Mouse (Mus musculus) neural tube, embryonic 12.5 days (tissue): ENCODE results near the gene Ldb3. TPM values are rescaled to one million over a fixed set of nuclear protein-coding genes. Genes with fewer than 3 reads are reported as not detected.
A peak's percentile ranks its signal among the peaks of the same experiment; 100 is the strongest.

Experiments used
- ATAC-seq: fragments of 200-750 bp; cut with Nextera tagmentation; 2 replicates; pipeline ENCODE4 v1.8.0; 2017; ENCODE audit warnings: low read depth, mild to moderate bottlenecking, moderate TSS enrichment, moderate library complexity; ENCODE audit not compliant: low FRiP score
- H3K27ac ChIP-seq: fragments of 300-500 bp; sonication (generic); 2 replicates; pipeline ENCODE4 v1.5.1; 2016
- H3K27me3 ChIP-seq: fragments of 300-500 bp; sonication (generic); replicated peaks from 2 replicates; pipeline ENCODE4 v1.6.1; 2016; ENCODE audit warnings: mild to moderate bottlenecking
- H3K36me3 ChIP-seq: fragments of 300-500 bp; sonication (generic); 2 replicates; pipeline ENCODE4 v1.6.1; 2016; ENCODE audit warnings: mild to moderate bottlenecking
- H3K4me1 ChIP-seq: fragments of 300-500 bp; sonication (generic); 2 replicates; pipeline ENCODE4 v1.6.1; 2016
- H3K4me2 ChIP-seq: fragments of 300-500 bp; sonication (generic); replicated peaks from 2 replicates; pipeline ENCODE4 v1.6.1; 2016; ENCODE audit warnings: mild to moderate bottlenecking
- H3K4me3 ChIP-seq: fragments of 300-500 bp; sonication (generic); 2 replicates; pipeline ENCODE4 v1.5.1; 2016
- H3K9ac ChIP-seq: fragments of 300-500 bp; sonication (generic); 2 replicates; pipeline ENCODE4 v1.6.1; 2016; ENCODE audit warnings: mild to moderate bottlenecking
- H3K9me3 ChIP-seq: fragments of 300-500 bp; sonication (generic); 2 replicates; pipeline ENCODE4 v1.6.1; 2016; ENCODE audit warnings: mild to moderate bottlenecking
- WGBS: fragments of 180-500 bp; shearing (Covaris S2); methylation state at CpG from one replicate; pipeline ENCODE4 v1.1.7; 2016; 5-methylcytosine and 5-hydroxymethylcytosine counted together
- polyA plus RNA-seq: library from polyadenylated mRNA; unstranded; fragments of >200 nt; fragmentation: Nextera tagmentation; extraction: Ambion mirVana; gene quantifications from 2 replicates; pipeline ENCODE4 v1.2.1, GENCODE M21; 2016

Gene Ldb3
- polyA plus RNA-seq, 1 experiment from 2014 or later, result 1.2 TPM

DNA sequence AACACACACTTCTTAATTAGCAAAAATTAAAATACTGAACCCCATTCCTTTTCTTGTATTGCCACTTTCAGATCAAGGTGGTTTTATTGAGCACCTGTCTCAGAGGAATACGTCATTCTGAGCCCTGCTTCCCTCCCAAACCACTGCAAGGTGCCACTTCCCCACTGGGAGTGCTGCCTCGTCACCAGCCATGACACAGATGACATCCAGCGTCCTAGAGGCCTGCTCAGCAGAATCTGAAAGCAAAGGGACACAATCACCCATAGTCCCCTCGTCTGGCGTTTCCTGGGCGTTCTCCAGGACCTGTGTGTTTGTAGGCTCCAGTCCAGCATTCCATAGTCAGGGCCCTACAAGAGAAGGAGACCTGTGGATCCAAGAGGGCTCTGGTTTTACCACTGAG, 74.4 kb downstream of the Ldb3 start:
- Histone ChIP-seq H3K9me3 (no peaks in the 10 kb centered on the region), H3K27ac (no peak overlapping the region), H3K27me3 (no peaks in the 10 kb centered on the region), H3K9ac (no peak overlapping the region), H3K4me2 (no peak overlapping the region), H3K4me3 (no peak overlapping the region), H3K36me3 (no peaks in the 10 kb centered on the region), H3K4me1 (0 out of 2 replicates have a peak, but pooled peaks cover under 1% of the 10 kb centered on the region)
- WGBS, result 51% methylated on average over 6 of the region's 6 CpGs
- ATAC-seq, result no peak

DNA sequence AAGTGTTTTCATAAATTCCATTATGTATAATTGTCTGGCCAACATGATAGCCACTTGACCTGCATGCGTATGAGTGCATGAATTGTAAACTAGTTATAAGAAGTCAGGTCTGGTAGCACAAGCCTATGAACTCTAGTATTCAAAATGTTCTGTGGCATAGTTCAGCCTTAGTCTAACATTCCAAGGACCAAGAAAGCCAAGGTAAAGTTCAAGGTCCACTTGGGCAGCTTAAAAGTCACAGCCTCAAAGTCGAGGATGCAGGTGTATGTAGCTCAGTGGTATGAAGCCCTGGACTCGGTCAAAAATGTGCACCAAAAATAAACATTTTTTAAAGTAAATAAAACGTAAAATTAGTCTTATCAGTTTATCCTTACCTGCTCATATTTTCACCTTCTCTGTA, 75.9 kb downstream of the Ldb3 start:
- no peak overlapping the region for H3K4me3 ChIP-seq
- H3K4me1 ChIP-seq, result peaks cover 14% of the 10 kb centered on the region; the same call in 1 of the 2 replicates
- H3K4me2 ChIP-seq, result no peak overlapping the region
- H3K9ac ChIP-seq, result no peak overlapping the region
- WGBS, result 88% methylated on average over 4 of the region's 4 CpGs
- no peak for ATAC-seq
- no peaks in the 10 kb centered on the region for H3K36me3 ChIP-seq
- no peaks in the 10 kb centered on the region for H3K9me3 ChIP-seq
- no peaks in the 10 kb centered on the region for H3K27me3 ChIP-seq
- no peak overlapping the region for H3K27ac ChIP-seq

DNA sequence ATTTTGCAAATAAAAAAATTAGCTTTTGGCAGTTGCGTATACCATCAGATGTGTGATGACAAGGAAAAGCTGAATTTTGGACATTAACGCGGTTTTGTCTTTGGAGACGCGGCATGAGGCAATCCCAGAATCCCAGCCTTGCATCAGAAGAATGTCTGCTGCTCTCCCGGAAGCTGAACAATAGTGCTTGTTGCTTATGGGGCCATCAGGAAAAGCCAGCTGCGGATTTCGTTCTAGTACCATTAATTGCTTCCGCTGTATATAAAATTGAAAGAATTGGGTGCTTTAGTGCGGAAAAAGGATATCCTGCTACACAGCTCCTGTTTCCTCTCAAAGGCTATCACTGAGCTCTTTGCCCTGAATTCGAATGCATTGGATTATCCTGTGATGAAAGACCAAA, 76.6 kb downstream of the Ldb3 start:
- Histone ChIP-seq H3K4me2 (no peak overlapping the region), H3K27me3 (no peaks in the 10 kb centered on the region), H3K9ac (no peak overlapping the region), H3K9me3 (no peaks in the 10 kb centered on the region), H3K36me3 (no peaks in the 10 kb centered on the region), H3K27ac (no peak overlapping the region), H3K4me1 (peaks cover 14% of the 10 kb centered on the region; the same call in 1 of the 2 replicates), H3K4me3 (no peak overlapping the region)
- whole genome bisulfite sequencing, result 76% methylated on average over 11 of the region's 11 CpGs
- no peak for ATAC-seq

DNA sequence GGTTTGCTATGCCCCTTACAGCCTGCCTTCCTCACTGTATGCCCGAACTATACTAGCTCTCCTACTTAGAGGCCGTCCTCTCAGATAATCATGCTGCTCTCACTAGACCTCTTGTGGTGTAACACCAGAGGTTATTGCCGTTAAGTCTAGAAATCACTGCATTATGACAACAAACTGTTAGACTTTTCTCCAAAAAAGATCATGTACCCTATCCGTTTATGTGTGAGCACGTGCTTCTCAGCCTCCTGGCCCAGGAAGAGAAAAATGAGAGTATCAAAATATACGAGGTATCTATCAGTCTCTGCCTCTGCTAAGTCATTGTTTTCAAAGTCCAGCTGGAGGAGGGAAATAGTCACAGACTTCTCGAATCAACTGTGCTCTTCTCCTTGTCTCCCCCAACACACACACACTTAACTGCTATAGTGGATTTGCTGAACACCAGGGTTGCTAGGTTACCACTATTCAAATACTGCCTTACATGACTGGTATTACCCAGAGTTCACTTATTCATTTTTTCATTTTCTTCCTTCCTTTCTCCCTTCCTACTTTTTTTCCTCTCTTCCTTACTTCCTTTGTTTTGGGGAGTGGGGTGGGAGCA, 79.5 kb downstream of the Ldb3 start:
- Histone ChIP-seq H3K27me3 (no peaks in the 10 kb centered on the region), H3K4me3 (no peak overlapping the region), H3K9ac (no peak overlapping the region), H3K27ac (no peak overlapping the region), H3K4me2 (no peak overlapping the region), H3K4me1 (peaks cover 15% of the 10 kb centered on the region; the same call in 1 of the 2 replicates), H3K36me3 (no peaks in the 10 kb centered on the region), H3K9me3 (no peaks in the 10 kb centered on the region)
- no peak for ATAC-seq
- 55% methylated on average over 7 of the region's 7 CpGs for WGBS

DNA sequence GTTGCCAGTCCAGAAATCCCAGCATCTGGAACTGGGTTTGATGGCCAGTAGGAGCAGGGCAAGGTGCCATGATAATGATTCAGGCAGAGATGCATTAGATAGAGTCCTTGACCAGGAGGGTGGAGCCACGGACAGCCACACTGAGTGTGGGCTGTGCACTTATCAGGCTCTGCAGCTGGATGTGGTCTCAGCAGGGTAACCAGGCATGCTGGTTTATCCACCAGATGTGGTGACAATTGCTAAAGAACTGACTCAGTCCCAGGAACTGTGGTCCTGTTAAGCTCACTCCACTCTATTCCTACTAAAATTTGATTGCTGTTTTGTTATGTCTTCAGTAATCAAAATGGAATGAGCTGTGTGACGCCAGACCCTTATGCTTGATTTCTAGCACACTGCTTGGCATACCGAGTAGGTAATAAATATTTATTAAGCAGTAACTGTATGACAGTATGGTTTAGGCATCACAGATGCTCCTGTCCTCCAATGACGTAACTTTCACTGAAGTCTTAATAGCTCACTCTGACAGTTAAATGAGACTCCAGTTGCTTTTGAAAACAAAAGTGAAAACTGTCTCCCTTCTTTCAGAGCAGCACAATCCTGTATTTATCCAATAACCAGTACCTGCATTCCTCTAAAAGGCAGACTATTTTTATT, 80.2 kb downstream of the Ldb3 start:
- H3K9ac ChIP-seq, result no peak overlapping the region
- H3K27ac ChIP-seq, result no peak overlapping the region
- 35% methylated on average over 4 of the region's 4 CpGs for WGBS
- peaks cover 18% of the 10 kb centered on the region; the same call in 1 of the 2 replicates for H3K4me1 ChIP-seq
- H3K4me3 ChIP-seq, result no peak overlapping the region
- ATAC-seq, result no peak
- no peaks in the 10 kb centered on the region for H3K27me3 ChIP-seq
- no peaks in the 10 kb centered on the region for H3K9me3 ChIP-seq
- no peaks in the 10 kb centered on the region for H3K36me3 ChIP-seq
- H3K4me2 ChIP-seq, result no peak overlapping the region

DNA sequence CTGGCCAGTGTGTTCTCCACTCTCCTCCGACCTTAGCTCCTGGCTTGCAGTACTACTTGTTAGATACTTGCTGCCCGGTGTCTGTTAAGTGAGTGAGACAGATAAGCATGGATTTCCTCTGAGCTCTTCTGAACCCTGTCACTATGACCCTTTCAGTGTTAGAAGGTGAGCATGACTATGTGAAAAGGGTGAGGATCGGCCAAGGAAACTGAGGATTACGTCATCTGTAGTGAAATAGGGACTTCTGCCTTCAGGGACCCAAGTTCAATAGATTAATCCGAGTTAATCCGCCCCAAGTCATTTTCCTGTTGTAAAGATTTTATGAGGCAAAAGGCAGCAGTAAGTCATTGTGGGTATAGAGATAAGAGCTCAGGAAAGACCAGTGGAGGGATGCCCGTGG, 83.2 kb downstream of the Ldb3 start:
- Histone ChIP-seq H3K4me3 (no peak overlapping the region), H3K4me2 (no peak overlapping the region), H3K27me3 (no peaks in the 10 kb centered on the region), H3K4me1 (peaks cover 23% of the 10 kb centered on the region), H3K9ac (no peak overlapping the region), H3K9me3 (no peaks in the 10 kb centered on the region), H3K36me3 (no peaks in the 10 kb centered on the region), H3K27ac (no peak overlapping the region)
- no peak for ATAC-seq
- 79% methylated on average over 7 of the region's 7 CpGs for WGBS

DNA sequence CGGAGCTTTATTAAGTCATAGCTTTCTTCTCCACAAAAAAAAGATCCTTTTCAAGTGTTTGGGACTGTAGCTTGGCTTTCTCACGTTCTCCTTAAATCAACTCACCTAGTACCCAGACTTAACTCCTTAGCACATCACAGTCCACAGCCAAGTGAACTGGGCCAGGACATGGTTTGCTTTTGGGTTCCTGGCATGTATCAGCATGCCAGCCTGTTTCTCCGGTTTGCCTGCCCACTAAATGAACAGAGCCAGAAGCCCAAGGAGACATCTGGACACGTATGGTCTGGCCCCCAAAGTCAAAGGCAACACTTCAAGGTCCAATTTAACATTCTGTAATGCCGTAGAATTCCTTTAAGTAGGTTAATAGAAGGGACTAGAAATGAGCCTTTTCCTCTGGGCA, 84.1 kb downstream of the Ldb3 start:
- Histone ChIP-seq H3K9ac (no peak overlapping the region), H3K27me3 (no peaks in the 10 kb centered on the region), H3K9me3 (no peaks in the 10 kb centered on the region), H3K4me1 (peaks cover 32% of the 10 kb centered on the region), H3K4me2 (no peak overlapping the region), H3K4me3 (no peak overlapping the region), H3K27ac (no peak overlapping the region), H3K36me3 (no peaks in the 10 kb centered on the region)
- WGBS, result 88% methylated on average over 5 of the region's 5 CpGs
- ATAC-seq, result no peak

DNA sequence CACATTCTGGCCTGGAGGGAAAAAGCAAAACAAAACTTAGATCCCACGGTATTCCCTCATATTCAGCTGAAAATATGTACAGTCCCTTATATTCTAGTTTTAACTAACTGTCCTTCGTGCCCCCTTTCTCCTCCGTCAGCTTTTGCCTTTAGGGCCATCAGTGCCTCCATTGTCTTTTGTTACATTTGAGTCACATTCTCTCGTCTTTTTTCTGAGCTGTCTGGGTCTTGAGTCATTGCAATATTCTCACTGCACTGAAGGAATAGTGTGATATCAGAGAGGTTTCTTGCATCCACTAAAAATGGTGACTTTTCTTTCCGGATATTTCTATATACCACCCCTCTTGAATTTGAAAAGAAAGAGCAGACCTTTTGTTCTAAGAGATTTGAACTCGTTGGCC, 84.7 kb downstream of the Ldb3 start:
- 39% methylated on average over 6 of the region's 6 CpGs for WGBS

DNA sequence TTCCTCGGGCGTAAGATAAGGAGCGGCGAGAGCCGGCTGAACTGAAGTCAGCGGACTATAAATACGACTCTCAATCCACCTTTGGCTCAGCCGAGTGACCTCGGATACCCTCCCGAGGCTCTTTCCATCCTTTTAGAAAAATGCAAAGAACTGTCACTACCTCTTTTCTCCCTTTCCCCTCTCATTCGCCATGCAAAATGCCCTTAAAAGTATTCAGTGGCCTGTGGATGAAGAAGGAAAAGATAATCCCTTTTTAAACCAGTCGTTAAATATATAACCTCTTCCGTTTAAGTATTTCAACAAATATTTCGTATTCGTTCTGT, 85.2 kb downstream of the Ldb3 start, which contains the start of gene Bmpr1a:
TSS of gene Bmpr1a (minus strand) at position 17 of the 323 bp plus-strand sequence.
- peak within 1 kb of the TSS; percentile 65 for H3K4me2 ChIP-seq
- H3K9ac ChIP-seq, result peak within 1 kb of the TSS; percentile 96
- no peak for ATAC-seq
- peaks cover 29% of the 10 kb centered on the region for H3K4me1 ChIP-seq
- H3K9me3 ChIP-seq, result no peaks in the 10 kb centered on the region
- H3K4me3 ChIP-seq, result peak within 1 kb of the TSS; percentile 84
- H3K27ac ChIP-seq, result peak within 1 kb of the TSS; percentile 87
- WGBS, result 9% methylated on average over 15 of the region's 15 CpGs
- no peaks in the 10 kb centered on the region for H3K36me3 ChIP-seq
- H3K27me3 ChIP-seq, result no peaks in the 10 kb centered on the region

More for the DNA sequence above, 84.7 kb downstream of the Ldb3 start:
- Histone ChIP-seq H3K4me1 (peaks cover 32% of the 10 kb centered on the region), H3K4me3 (no peak overlapping the region), H3K9me3 (no peaks in the 10 kb centered on the region), H3K36me3 (no peaks in the 10 kb centered on the region), H3K27ac (no peak overlapping the region), H3K9ac (no peak overlapping the region), H3K27me3 (no peaks in the 10 kb centered on the region), H3K4me2 (peak overlapping the region; percentile 65)
- ATAC-seq, result no peak

DNA sequence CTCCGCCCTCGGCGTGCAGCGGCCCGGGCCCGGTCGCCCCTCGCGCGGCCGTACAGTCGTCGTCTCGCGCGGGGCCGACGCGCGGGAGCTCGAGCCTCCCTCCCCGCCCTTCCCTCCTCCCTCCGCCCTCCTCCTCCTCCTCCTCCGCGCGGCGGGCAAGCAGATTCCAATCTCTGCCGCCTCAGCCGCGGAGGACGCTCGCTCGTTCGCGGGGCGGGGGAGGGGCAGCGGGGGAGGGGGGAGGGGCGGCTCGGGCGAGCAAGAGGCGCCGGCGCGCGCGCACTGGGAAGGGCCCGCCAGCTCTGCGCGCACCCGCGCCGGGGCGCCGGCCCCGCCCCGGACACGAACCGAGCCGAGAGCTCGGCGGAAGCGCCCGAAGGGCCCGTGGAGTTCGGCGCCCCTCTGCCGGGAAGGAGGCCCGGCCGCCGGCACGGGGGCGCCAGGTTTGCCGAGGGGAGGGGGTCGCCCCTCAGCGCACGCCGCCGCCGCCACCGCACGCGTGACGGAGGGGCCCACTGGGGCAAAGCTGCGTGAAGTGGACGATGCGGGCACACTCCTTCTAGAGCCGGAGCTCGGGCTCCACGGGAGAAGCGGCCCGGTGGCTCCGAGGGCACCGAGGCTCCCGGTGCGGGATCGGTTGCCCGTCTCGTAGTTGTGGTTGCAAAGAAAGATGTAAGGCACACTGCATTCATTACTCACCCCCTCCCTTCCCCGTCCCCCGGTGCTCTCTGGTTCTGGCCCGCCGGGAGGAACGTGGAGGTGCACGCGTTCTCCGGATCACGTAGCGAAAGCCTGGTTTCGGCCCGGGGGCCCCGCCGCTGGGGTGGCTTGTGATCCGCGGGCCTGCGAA, 85.8 kb downstream of the Ldb3 start:
- Histone ChIP-seq H3K36me3 (no peaks in the 10 kb centered on the region), H3K9ac (peak overlapping the region; percentile 96), H3K4me3 (peak overlapping the region; percentile 84), H3K27me3 (no peaks in the 10 kb centered on the region), H3K9me3 (no peaks in the 10 kb centered on the region), H3K4me1 (peaks cover 23% of the 10 kb centered on the region), H3K27ac (peak overlapping the region; percentile 87), H3K4me2 (peak overlapping the region; percentile 65)
- under 1% methylated on average over 98 of the region's 115 CpGs for WGBS
- ATAC-seq, result peak; percentile 92

DNA sequence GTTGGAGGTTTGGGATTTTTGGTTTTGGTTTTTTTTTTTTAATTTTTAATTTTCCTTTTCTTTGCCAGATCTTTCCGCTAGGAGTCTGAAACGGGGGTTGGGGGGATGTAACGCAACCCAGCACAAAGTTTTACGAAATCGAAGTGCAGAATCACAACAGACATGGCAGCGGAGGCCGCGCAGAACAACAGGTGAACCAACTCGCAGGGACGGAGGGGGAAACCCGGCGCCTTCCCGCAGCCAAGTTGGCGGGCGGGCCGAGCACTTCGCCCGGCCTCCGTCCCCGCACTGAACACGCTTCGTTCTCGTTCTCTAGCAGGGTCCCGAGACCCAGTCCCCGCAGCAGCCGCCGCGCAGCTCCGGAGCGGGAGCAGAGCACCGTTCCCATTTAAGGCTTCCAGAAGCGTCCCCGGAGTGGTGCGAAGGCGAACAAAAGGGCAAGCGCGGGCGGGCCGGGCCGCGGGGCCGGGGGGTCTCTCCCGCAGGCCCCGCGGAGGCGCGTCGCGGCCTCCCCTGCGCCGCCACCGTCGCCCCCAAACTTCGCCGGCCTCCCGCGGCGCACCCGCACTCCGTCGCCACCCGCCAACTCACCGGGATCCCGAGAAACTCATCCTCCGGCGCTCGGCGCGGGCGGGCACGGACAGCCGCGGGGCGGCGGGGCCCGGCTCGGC, 86.5 kb downstream of the Ldb3 start:
- peak overlapping the region; percentile 96 for H3K9ac ChIP-seq
- peak; percentile 52 for ATAC-seq
- WGBS, result under 1% methylated on average over 76 of the region's 77 CpGs
- peak overlapping the region; percentile 87 for H3K27ac ChIP-seq
- H3K4me1 ChIP-seq, result peaks cover 22% of the 10 kb centered on the region
- H3K36me3 ChIP-seq, result no peaks in the 10 kb centered on the region
- no peaks in the 10 kb centered on the region for H3K9me3 ChIP-seq
- H3K27me3 ChIP-seq, result no peaks in the 10 kb centered on the region
- H3K4me2 ChIP-seq, result peak overlapping the region; percentile 65
- H3K4me3 ChIP-seq, result peak overlapping the region; percentile 84

DNA sequence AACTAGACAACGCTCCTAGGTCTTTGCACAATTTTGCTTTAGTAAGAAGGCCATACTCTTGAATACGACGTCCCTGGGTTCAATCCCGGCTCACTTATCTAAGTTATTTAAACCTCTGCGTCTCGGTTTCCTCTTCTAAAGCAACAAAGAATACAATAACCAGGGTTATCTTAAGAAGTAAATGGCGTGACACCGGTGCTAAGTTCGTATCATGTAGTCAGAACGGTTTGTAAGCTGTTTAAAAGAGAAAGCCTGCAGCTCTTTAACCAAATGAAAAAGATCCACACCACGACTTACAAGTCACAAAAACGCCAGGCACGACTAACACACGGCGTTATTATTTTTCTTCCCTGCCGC, 87.1 kb downstream of the Ldb3 start:
- ATAC-seq, result no peak
- H3K9me3 ChIP-seq, result no peaks in the 10 kb centered on the region
- H3K27ac ChIP-seq, result no peak overlapping the region
- H3K36me3 ChIP-seq, result no peaks in the 10 kb centered on the region
- peak overlapping the region; percentile 96 for H3K9ac ChIP-seq
- WGBS, result under 1% methylated on average over 16 of the region's 16 CpGs
- H3K27me3 ChIP-seq, result no peaks in the 10 kb centered on the region
- H3K4me2 ChIP-seq, result peak overlapping the region; percentile 65
- peak overlapping the region; percentile 84 for H3K4me3 ChIP-seq
- peaks cover 22% of the 10 kb centered on the region for H3K4me1 ChIP-seq
